Mouse (Mus musculus) granulocyte monocyte progenitor cell, adult 5-6 weeks (primary cell): Measurements from ENCODE around the gene Rsph14. TPM values are rescaled to one million over a fixed set of nuclear protein-coding genes. Genes with fewer than 3 reads are reported as not detected.

ENCODE experiments used
- ATAC-seq: replicated peaks from 2 replicates; pipeline ENCODE4 v1.8.0; 2016; ENCODE audit warnings: mild to moderate bottlenecking, moderate TSS enrichment, inconsistent platforms; ENCODE audit not compliant: poor library complexity, severe bottlenecking
- total RNA-seq, 2 experiments: library from RNA; stranded (forward) in 1 of 2; stranded (reverse) in 1 of 2; fragments of 200-712, 200-1000 nt in 1 of 2; fragments of >200 nt in 1 of 2; fragmentation: Nextera tagmentation in 1 of 2; gene quantifications; 2 replicates each; pipeline ENCODE4 v1.2.3; 2014 to 2017

Rsph14 gene
- total RNA-seq, 2 experiments from 2014 or later: not detected

DNA sequence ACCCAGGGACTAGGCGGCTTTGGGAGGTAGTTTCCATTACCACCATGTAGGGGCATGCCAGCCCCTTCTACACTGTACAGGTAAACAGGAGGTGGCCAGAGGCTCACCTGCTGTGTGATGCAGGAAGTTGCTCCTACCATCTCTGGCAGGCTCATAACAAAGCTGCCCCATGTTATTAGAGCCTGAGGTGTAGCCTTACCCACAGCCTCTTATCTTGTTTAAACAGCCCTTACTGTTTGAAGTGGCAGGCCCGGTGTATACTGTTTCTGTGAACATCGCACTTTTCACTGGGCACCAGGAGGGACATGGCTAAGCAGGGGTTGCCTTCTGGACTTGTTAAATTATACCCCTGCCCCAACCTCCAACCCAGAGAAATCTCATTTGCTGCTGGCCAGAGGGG, 28.3 kb downstream of the Rsph14 start:
- ATAC-seq: no peak

DNA sequence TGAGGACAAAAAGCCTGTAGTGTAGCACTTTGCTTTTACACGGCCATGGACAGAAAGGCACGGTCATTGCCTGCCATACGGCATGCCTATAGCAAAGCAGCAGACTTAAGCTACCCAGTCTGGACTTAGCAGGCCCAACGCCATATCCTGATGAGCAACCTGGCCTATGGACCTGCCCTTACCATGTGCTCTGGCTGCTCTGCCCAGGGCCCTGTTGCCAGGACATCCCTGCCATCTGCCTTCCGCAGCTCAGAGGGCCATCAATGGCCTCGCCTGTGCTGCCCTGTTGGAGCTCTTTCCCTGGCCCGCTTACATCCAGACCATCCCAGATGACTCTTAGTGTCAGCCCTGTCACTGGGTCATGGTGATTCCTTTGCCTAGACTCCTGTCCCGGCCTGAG, 31.0 kb downstream of the Rsph14 start:
- no peak for ATAC-seq

DNA sequence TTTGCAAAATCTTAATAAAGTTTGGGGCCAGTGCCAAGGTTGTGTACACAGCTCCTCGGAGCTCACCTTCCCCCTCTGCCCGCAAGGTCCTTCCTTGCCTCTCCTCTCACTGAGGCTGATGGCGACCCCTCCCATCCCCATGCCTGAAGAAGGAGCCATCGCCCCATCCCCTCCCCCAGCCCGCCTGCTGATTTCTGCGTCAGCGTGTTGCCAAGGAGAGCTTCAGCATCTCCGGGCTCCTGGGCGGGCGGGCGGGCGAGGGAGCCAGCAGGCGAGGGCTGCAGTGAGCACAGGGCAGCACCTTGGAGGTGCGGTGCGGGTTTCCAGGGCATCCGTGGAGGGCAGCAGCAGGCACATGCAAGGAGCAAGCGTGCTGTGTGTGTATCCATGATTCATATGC, 37.0 kb downstream of the Rsph14 start:
- ATAC-seq: no peak

DNA sequence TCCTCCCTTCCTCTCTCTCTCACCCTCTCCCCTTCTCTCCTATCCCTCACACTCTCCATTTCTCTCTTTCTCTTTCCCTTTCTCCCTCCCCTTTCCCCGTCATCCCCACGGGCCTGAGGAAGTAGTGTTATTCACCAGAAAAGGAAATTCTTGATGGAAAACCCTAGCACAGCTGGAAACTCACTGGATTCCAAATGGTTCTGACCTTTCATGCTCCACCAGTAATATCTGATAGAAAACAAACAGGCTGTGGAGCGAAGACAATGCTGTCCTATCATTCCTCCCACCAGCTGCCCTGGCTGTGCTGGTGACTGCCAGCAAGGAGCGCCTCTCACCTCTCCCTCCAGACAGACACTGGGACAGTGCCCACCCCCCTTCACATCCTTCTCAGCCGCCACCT, 37.5 kb downstream of the Rsph14 start:
- ATAC-seq: no peak

DNA sequence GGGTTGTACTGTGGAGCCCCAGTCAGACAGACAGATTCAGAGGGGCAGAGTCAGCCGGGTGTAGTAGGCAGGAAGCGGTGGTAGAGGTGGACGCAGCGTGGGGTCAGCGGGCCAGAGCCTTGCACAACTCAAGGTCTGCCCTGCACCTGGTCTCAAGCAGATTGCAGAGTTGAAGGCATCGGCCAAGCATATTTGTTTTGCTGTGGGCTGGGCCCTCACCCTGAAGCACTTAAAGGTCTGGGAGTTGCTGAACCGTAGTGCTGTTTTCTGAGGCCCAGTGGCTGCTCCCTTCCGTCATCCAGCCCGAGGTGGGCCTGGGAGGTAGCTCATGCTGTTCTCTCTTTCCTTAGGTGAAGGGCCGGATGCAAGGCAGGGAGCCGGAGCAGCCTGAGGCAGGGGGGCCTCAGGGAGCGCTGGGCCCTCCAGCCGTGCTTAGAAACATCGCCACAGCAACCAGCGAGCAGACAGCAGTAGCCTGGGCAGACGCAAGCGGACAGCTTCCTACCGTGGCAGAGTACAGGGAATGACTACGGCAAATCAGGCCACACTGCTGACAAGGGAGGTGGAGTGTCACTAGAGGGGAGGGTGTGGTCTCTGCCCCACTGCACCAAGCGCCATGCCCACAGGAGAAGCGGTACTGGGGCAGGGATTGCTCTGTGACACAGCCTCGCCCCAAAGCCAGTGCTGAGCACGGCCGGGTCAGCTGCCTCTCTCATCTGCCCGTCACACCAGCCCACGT, 41.6 kb downstream of the Rsph14 start:
- ATAC-seq: no peak

DNA sequence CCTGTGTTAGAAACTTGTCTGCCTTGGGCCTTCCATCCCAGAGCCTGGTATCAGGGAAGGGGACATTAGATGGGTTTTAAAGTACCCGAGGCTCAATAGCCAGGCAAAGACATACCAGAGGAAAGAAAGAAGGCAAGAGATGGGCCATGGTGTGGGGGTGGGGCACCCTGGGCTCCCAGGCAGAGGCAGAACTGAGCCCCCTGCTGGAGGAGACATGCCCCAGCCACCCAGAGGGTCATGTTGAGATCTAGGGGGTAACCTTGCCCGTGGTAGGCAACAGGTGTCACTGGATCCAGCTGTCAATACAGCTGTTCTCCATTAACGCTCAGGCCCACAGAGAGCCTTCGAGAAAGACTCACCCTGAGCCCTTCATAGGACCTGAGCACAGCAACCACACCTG, 42.6 kb downstream of the Rsph14 start:
- no peak for ATAC-seq

DNA sequence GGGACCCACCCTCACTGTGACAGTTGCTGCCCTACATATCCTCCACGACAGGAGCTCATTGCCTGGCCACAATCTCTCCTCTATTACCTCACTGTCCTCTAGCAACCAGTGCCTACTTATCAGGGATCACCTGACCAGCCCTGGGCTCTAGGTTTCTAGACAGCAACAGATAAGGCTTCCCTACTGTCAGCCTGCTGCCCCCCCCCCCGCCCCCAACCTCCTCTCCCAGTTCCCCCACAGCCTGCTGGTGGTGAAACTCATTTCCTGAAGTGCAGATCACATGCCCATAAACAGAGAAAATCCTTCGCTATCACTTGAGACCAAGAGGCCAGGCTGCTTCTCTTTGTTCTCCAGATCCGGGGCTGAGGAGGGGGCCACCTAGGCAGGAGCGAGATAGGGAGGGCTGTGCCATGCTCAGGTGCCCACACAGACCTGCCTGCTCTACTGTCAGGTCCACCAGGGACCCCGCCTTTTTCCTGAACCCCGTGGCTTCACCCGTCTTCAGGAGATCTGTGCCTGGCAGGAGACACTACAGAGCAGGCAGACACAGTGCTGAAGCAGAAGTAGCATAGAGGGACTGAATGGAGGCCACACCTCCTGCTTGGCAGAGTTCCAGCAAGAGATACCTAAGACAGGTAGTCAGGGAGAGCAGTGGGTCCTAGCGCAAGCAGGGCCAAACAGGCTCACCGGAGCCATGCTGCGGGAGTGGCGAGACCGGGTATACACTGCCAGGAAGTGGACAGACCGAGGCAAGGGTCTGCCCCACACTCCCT, 44.5 kb downstream of the Rsph14 start:
- peak; percentile 57 for ATAC-seq

DNA sequence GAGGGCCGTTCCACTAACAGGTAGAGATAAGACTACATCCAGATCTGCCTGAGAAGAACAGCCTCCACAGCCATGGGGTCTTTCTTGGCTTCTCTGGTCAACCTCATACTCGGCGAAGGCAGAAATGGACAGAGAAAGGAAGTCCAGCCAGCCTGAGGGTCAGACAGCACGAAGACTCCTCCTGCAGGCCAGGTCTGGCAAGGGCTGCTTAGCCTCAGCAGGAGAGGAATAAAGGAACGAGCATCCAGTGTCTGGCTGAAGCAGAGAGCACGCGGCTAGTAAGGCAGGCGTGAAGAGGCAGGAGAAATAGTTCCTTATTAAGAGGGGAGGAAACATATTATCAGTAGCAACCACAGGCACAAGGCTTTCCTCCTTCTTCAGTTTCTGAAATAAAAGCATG, 49.2 kb downstream of the Rsph14 start:
- no peak for ATAC-seq

DNA sequence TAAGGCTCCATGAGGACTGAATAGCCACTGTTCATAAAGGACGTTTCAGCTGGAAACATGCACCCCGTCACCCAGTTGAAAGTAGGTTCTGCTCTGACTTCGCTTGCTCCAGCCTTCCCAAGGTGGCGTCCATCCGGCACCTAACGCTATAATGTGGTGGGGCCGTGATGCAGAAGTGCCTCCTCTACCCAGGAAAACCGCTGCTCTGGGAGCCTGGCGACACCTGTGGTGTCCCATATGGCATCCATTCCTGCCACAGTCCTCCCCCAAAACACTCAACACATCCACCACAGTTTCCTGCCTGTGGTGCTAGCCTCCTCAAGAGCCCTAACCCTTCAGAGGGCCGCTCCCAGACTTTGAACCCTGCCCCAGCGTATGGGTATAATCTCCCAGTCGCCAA, 51.2 kb downstream of the Rsph14 start:
- peak; percentile 42 for ATAC-seq

DNA sequence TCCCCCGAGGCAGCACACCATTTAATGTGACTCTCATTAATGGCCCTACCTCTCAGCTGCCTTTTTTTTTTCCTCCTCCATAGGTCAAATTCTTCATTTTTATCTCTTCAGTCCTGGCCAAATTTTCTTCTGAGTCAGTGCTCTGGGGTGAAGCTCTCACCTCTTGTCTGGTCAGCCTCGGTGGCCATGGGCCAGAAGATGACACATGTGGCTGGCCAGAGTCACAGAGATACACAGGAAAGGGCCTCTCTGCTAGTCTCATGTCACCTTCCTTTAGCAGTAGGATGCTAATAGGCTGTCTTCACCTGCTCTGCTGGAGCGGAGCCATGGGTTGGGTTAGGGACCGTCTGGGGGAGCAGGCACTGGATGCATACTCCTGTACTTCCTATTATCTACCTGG, 54.3 kb downstream of the Rsph14 start:
- ATAC-seq: no peak

DNA sequence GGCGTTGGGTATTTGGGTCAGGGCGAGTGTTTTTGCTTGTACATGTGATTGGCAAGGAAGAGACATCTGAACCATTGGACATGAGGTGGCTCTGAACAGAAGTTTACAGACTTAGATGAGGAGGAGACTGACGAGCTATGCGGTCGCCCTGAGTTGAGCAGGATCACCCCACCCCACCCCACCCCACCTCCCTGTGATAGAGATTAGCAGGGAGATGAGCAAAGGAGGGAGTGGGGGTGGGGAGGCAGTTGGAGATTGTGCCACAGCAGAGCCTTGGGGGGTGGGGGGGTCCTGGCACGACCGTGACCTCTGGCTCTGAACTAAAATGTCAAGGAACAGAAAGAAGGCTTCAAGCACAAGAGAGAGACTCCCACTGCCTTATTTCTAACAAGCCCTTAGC, 56.0 kb downstream of the Rsph14 start:
- no peak for ATAC-seq

DNA sequence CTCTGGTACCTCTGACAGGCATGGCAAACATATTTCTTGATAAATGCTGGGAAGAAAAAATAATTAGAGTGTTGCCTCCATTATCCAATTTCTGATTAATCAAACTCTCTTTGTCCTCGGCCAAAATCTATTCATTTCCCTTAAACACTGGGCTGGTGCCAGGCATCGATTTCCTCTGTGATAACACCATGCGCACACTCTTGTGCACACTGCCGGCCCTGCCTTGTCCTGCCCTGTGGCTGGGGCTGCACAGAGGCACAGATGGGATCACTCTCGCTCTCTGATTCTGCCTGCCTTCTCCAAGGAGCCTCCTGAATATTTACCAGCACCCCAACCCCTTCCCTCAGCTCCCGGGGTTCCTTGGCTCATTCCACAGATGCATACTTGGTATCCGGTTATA, 56.8 kb downstream of the Rsph14 start:
- ATAC-seq: no peak

DNA sequence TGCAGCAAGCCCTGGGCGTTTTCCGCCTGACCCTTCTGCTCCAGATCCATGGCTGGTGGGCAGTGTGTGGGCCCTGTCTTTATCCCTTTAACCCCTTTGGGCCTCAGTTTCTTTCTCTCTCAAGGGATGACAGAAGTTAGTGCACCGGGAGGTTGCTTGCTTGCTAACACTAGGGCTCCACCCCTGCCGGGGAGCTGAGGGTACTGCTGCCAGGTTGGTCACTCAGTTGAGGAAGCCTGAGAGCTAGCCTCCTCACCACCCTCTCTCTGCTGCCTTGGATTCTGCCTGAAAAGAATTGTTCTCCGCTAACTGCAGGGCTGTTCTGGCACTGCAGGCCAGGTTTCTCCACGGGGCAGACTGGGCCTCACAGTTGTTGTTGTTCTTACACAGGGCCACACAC, 59.4 kb downstream of the Rsph14 start:
- ATAC-seq: no peak

DNA sequence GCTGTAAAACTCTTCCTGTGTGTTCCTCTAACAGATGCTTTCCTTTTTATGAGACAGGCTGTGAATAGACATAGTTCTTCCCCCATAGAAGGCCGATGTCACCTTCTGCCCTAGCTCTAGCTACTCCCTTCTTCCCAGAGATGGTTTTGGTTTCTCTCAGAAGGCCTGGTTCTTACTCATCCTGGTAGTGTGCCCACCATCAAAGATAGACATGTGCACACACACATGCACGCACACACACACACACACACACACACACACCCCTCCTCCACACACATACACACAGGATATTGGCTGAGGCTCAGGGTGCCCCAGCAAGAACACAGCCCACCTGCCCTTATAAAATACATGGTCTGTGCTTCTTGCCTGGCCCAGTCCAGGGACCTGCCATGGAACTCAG, 63.1 kb downstream of the Rsph14 start:
- no peak for ATAC-seq

DNA sequence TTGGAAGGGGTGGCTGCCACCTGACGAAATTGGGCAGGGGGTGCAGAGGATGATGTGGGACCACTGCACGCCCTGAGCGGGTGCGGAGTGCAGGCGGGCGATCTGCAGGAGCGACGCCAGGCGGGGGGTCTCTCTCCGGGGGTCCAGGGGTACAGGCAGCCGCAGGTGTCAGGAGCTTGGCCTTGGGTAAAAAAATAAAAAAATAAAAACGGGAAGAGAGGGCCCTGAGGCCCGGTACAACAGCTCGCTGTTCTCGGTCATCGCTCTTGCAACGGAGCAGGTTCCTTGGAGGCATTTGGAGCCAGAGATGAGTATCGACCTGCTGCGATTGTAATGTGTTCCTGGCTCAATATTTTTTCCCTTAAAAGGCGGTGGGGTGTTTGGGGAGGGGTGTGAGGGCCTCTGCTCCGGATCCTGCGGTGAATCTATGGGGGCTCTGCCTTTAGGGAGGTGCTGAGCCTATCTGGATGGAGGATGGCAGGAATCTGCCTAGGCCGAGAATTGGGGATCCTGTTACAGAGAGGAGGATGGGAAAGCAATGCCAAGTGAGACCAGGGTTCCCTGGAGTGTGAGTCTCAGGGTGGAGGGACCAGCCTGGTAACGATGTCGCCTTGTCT, 64.6 kb downstream of the Rsph14 start:
- ATAC-seq: 0 out of 2 replicates have a peak, but pooled peaks have one; percentile 3

DNA sequence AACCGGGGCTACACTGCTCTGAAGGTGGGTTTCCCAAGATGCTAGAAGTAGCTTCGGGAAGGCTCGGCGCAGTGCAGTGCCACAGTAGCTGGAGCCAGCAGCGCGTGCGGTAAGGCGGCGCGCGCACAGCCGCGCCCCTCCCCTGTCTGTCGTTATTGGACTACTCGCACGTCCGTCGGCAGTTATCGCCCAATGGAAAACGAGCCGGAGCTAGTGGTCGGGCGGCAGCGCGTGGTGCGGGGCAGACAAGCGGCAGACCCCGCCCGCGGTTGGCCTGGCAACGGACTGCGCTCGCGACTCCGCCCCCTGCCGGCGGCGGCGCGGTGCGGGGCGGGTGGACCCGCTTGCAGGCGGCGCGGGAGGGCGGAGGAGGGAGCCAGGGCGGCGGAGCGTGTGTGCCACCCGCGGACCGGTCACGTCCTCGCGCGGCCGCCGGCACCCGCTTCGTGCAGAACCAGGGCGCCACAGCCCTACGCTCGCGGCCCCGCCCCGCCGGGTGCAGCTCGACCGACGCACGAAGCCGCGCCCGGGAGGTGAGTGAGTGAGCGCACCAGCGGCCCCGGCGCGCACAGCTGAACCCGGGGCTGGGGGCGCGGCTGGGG, 65.4 kb downstream of the Rsph14 start, which contains the start of gene Gnaz:
Gene Gnaz, plus strand, starts transcription at position 328 of the 602 bp plus-strand sequence.
- ATAC-seq: peak; percentile 93

DNA sequence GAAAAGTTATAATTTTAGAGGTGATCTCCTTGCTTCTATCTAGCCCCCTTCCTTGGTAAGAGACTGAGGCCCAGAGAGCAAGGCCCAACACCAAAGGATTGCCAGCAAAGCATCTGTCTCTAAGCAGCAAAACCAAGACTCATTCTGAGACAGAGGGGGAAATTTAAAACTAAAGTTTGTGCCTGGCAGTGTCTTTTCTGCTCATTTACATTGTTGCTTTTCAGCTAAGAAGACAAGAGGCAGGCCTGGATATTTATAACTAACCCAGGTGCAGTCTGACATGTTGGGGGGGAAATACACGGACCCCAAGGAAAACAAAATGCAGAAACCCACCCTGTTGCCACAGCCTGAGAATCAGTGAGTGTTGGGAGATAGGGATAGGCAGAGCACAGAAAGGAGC, 68.0 kb downstream of the Rsph14 start:
- ATAC-seq: no peak

DNA sequence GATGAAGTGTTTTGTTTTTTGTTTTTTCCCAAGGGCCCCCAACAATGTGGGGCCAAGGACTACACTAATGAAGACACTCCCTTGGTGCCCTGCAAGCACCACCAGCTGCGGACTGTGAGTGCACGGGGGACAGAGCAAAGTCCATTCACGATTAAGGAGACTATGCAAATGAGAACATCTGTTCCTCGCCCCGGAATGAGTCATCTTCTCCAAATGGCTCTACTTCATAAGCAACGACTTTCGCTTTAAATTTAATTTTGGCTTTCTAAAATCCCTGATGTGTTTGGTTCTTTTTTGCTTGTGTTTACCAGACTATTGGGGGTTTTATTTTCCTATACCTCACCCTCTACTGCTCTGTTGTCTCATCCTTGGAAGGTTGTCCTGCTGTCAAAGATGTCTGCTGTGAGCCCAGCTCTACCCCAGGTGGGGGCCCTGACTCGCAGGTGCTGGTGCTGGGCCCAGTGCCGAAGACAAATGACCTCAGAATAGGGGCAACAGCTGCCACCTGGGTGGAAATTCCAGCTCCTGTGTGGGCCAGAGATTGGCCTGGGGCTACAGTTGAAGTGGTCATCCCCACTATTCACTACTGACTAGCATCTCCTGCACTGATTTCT, 79.4 kb downstream of the Rsph14 start:
- no peak for ATAC-seq

DNA sequence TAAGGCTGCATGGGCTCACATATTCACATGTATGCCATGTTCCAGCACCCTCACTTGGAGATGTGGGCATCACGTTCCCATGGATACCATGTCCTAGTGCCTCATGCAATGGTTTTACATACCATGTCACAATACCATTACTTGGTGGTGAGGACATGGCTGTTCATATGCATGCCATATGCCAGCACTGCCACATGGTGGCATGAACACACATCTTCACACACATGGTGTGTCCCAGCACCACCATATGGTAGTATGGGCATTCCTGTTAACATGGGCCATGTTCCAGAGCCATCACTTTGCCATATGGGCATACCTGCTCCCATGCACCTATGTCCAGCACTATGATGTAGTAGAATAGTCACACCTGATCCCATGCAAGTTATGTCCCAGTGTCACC, 91.6 kb downstream of the Rsph14 start:
- ATAC-seq: no peak; the same call in 1 of the 2 replicates

DNA sequence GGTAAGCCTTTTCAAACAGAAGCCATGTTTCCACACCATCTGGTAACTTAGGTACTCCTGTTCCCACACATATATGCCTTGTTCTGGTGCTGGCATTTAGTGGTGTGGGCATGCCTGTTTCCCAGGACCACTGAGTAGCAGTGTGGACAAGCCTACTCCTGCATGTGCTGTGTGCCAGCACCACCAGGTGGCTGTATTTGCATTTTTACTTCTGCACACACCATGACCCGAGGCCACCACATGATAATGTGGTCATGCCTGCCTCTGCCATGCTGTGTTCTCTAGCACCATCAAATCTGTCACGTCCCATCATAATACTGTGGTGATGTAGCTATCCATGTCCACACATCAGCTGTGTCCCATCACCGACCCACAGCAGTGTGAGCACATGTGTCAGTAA, 93.1 kb downstream of the Rsph14 start:
- ATAC-seq: no peak

DNA sequence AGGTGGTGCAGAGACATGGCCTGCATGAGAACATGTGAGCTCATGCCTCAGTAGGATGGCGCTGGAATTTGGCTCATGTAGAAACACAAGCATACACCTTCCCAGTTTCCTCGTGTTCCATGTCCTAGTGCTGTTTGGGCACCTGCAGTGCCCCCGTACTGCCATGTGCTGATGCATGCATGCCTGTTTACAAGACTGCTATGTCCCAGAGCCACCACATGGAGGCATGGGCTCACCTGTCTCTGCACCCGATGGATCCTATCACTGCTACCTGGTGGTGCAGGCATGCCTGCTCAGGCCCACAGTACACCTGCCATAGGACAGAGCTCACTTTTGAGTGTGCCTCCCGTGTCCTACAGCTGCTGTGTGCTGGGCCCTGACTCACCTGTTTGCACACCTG, 94.0 kb downstream of the Rsph14 start:
- no peak for ATAC-seq
